Mouse (Mus musculus): ENCODE measurements around the gene Kalrn. TPM values are rescaled to one million over a fixed set of nuclear protein-coding genes. Genes with fewer than 3 reads are reported as not detected.
A peak's percentile ranks its signal among the peaks of the same experiment; 100 is the strongest.

Kalrn gene
- total RNA-seq, 2 experiments from 2014 or later, result 478 to 544 TPM

DNA sequence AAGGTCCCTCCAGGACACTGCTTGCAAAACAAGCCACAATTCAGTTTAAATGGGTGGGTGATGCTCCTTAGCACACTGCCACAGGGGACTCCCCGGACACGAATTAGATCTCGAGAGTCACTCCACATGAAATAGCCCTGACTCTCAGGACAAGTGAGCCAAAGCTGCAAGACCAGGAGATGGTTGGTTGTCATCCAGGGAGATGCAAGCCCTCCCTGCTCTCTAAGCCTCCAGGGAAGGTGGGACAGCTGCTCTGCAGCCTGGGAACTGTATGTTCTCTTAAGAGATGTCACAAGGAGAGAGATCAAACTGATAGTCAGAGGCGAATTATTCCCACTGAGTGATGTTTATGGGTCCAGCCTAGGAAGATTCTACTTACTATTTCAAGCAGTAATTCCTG is 101.9 kb downstream of the Kalrn start:
- intact Hi-C loops (cut with DNase I), result loop anchor here (5.0 kb wide), 1 partner anchor 101 kb away; the partner anchor contains the start of gene Kalrn

DNA sequence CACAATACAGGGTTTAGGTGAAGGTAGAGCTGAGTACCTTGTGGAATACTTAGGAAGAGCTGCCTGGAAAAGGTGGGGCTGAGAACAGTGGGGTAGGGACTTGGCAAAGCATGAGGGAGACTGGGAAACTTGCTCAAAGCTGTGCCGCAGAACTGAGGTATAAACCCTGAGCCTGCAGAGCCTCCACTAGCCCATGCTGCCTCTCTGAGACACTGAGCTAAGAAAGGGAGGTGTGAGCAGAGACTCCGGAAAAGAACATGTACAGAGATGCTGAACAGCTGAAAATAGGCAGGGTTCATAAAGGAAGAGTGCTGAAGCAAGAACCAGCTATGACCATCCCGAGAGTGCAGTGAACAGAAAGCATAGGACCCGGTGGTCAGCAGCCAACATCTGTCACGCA is 103.0 kb downstream of the Kalrn start:
- intact Hi-C loops (cut with DNase I), result loop anchor here (5.0 kb wide), 1 partner anchor 102 kb away; the partner anchor contains the start of gene Kalrn
- DNase-seq (ENCODE audit: low spot score in 2 of 2), result peak in 1 of 2 experiments; percentile 83

More for the DNA sequence above, 101.9 kb downstream of the Kalrn start:
- DNase-seq (ENCODE audit: low spot score in 2 of 2), result no peak

DNA sequence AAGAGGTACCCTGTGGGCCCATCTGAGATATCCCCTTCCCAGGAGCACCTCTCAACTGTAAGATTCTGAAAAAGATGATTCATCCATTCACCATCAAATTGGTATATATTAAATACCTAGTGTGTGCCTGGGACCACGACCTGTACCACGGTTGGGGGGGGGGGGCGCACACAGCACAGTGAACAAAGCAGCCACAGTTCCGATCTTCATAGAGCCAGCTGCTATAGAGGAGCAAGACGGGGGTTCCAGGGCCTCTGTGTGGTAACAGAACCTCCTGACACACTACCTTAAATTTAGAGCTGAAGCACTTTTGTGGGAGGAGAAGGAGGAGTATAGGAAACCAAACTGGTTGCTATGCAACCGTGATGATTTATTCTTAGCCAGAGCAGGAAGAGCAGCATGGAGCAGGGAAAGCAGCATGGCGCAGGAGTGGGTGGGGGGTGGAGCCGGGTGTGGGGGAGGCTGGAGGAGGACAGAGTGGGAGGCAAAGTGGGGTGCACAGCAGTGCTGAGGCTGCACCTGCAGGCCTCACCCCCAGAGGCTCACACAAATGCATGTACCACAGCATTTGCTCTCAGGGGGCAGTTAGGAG is 104.0 kb downstream of the Kalrn start:
- intact Hi-C loops (cut with DNase I), result loop anchor here (1.0 to 5.0 kb wide), 4 partner anchors 21 to 127 kb away; no protein-coding TSS in a partner anchor
- peak; percentile 72 to 95 for DNase-seq (ENCODE audit: low spot score in 2 of 2)

DNA sequence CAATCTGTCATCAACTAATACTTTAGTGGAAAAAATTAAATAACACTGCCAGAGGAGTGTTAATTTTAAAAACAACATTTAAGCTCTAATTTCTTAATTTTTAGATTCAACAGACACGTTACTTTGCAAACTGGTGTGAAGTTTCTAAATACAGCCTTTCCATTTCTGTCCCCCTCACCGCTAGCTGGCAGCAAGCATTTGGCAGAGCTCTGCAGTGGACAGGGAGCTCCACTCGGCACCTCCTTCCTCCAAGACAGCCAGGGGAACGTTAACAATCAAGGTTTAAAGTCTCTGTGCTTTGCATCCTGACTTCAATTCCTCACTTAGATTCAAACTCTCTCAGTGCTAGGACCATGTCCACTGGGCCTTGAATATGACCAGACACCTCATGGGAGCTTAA is 106.7 kb downstream of the Kalrn start:
- intact Hi-C loops (cut with DNase I), result loop anchor here (5.0 kb wide), 1 partner anchor 46 kb away; no protein-coding TSS in a partner anchor
- peak in 1 of 2 experiments; percentile 70 for DNase-seq (ENCODE audit: low spot score in 2 of 2)

DNA sequence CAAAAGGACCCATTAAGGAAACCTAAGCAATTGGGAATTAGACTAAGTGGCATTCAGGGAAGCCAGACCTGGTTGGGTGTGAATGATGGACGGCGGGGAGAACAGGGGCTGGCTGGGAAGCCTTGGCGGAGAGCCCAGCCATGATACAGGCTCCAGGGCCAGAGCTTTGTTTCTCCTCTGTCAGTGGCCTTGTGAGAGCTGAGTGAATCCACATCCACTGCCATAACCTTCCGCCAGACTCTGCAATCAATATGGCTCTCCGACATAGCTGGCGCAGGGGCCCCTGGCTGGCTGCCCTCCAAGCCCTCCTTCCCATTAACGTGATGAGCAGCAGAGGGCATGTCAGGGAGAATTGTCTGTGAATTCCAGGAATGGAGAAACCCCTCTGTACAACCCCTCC is 117.0 kb downstream of the Kalrn start:
- intact Hi-C loops (cut with DNase I), result no loop called here
- DNase-seq (ENCODE audit: low spot score in 2 of 2), result no peak

DNA sequence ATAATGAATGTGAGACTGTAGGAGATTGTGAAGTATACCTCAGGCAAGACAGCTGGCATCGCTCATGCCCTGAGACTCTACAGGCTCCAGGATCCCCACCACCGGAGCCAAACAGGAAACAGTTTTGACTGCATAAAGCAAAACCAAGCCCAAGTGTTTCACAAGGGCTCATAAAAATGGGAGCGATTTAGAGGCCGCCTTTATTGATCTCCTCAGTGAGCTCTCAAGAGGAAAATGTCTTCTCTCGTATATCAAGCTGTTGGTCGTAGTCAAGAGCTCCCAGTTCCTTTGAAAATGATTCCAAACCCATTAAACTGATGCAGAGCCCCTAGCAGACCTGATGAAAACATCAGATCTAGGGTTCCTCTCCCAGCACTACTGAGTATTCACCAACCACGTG is 127.7 kb downstream of the Kalrn start:
- DNase-seq (ENCODE audit: low spot score in 2 of 2), result no peak
- intact Hi-C loops (cut with DNase I), result no loop called here

DNA sequence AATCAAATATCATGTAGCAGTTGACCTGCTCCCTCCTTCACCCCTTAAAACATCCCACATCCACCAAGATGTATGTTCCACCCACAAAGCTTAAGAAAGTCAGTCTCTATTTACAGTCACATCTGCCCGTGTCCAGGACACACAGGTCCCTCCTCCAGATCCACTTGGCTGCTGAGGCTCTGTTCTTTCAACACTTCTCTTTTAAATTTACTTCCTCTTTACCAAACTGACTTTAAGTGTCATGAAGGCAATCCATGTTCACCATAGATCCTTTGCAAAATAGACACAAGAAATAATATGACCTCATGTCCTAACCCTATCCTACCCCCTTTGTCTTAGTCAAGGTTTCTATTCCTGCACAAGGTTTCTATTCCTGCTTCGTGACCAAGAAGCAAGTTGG is 131.6 kb downstream of the Kalrn start:
- no peak for DNase-seq (ENCODE audit: low spot score in 2 of 2)
- intact Hi-C loops (cut with DNase I), result no loop called here

DNA sequence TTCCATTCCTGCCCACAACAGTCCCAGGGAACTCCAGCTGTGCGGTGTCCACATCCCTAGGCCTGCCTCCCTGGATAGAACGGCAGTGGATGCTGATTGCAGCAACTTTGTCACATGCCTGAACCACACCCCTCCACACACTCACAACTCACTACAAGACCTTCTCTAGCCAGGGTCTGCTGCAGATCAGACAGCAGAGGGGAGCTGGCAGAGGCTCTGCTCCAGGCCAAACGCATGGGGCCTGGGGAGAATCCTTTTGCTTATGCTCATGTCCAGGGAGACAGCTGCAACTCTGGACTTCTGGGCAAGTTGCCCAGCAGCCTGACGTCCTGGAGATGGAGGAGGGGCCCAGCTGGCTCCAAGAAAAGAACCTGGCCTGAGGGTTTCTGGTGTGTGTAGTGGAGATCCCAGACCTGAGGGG is 132.3 kb downstream of the Kalrn start:
- intact Hi-C loops (cut with DNase I), result loop anchor here (1.0 kb wide), 1 partner anchor 52 kb away; no protein-coding TSS in a partner anchor

DNA sequence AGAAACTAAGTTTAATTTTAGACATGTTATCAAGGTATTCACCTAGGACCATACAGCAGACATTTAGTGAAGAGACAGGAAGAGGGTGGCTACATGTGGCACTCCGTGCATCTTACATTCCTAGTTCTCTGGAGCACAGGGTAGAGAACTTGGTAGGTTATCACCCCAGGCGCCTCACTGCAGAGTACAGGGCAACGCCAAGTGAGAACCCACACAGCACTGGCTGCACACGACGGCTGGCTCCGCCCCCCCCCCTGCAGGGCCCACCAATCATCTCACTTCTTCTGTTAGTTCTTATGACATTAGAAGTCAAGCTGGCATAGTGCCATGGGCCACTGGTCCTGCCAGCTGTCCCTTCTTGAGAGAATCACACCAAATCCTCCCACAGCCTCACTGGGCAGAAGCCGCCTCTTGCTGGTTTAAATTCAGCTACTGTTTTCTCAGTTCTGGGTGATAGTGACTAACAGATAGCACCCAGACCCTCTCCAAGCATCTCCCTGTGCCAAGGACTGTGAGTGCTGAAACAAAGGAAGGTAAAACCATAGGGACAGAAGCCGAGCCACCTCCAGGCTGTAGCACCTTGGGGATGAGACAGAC is 133.2 kb downstream of the Kalrn start:
- intact Hi-C loops (cut with DNase I), result loop anchor here (1.0 kb wide), 1 partner anchor 51 kb away; no protein-coding TSS in a partner anchor
- DNase-seq (ENCODE audit: low spot score in 2 of 2), result peak; percentile 54 to 91

More for the DNA sequence above, 132.3 kb downstream of the Kalrn start:
- DNase-seq (ENCODE audit: low spot score in 2 of 2), result peak; percentile 50 to 57

DNA sequence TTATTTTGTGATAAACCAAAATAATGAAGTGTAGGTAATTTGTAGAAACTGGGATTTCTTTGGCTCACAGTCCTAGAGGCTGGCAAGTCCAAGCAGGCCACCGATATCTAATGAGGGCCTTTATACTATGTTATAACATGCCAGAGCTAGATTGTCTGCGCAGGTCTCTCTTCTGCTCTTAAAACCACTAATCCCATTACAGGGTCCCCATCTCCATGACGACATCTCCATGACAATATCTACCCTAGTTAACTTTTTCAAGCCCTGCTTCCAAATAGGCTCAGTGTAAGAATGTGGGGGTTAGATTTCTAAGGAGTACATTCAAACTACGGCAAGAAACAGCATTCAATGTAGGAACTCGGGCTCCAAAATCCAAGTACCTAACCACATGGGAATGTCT is 143.2 kb downstream of the Kalrn start:
- DNase-seq (ENCODE audit: low spot score in 2 of 2), result no peak
- intact Hi-C loops (cut with DNase I), result no loop called here

DNA sequence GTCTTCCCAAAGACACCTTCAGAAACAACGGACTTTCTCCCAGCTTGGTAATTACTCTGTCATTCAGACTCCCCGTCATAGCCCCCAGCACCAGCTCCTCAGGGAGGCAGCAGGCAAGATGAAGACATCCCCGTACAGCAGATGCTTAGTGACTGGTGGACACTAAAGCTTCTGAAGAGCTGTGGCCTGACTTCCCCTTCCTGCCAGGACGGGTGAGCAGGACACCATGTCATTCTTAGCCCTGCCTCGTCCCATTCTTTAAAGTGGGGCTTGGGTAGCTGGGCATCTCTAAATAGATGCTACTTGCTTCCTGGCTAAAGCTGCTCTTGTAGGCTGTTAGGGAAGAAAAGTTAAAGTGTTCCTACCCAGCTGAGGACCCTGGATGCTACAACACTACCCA is 145.7 kb downstream of the Kalrn start:
- no peak for DNase-seq (ENCODE audit: low spot score in 2 of 2)
- intact Hi-C loops (cut with DNase I), result no loop called here

DNA sequence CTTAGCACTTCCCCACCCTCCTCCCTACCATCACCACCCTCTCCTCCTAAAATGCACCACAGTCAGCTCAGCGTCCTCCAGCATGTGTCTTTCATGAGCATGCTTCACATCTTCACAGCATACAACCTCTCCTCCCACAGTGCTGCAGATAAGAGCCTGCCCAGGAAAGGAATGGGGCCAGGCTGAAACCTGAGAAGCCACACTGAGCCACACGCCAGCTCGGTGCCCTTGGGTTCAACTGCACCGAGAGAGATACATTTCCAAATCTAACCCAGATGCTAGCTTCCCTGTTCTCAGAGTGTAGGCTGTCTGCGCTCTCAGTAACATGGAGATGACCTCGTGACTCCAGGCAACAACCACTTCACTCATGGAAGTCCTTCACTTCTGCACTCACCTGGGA is 151.9 kb downstream of the Kalrn start:
- peak in 1 of 2 experiments; percentile 40 for DNase-seq (ENCODE audit: low spot score in 2 of 2)
- intact Hi-C loops (cut with DNase I), result no loop called here

DNA sequence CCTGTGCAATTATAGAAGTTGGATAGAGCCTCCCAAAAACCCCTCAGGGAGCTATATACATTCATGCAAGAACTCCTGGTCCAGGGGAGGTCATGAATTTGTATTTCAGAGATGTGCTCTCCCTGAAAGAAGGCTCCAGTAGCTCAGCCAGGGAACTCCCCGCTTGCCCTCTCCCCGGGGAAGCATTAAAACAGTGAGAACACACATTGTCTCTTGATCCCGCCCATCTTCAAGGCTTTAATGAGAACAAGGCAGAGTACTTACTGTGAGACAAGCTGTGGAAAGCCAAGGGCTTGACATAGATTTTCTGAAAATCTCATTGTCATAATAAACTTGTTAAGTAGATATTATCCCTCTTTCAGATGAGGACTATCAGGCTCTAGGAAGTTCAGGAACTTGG is 155.4 kb downstream of the Kalrn start:
- intact Hi-C loops (cut with DNase I), result no loop called here
- no peak for DNase-seq (ENCODE audit: low spot score in 2 of 2)

DNA sequence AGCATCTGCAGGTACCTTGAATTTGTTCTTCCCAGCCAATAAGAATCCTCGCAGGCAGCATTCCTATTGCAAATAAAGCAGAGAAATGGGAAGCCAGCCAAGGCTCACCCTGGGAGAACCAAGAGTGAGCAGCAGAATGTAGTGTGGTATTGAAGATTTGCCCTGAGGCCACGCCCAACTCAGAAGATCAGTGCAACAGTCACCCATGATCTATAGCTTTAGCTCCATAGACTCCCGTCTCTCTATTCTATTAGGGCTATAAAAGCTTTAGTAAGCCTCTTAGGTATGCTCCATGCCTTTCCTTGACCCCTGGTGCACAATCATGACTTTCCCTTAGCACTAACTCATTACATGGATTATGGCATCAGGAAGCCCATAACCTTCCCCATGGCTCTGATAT is 155.9 kb downstream of the Kalrn start:
- DNase-seq (ENCODE audit: low spot score in 2 of 2), result no peak
- intact Hi-C loops (cut with DNase I), result no loop called here

DNA sequence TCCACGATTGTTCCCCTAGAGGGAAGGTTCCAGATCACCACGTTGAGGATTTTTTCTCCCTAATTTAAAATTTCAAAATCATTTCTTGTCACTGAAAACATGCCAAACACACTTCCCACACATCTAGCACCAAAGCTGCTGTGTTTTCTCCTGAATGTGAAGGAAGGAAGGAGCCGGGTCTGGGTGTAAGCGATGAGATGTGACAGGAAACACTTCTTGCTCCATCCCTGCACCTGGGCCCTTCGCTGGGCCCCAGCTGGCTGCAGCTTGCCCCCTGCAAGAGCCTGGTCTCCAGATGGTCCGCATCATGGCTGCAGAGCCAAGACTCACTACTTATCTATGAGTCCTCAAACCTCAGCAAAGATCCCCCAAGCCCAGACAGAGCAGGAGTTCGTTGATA is 158.8 kb downstream of the Kalrn start:
- DNase-seq (ENCODE audit: low spot score in 2 of 2), result peak; percentile 60 to 87
- intact Hi-C loops (cut with DNase I), result no loop called here

DNA sequence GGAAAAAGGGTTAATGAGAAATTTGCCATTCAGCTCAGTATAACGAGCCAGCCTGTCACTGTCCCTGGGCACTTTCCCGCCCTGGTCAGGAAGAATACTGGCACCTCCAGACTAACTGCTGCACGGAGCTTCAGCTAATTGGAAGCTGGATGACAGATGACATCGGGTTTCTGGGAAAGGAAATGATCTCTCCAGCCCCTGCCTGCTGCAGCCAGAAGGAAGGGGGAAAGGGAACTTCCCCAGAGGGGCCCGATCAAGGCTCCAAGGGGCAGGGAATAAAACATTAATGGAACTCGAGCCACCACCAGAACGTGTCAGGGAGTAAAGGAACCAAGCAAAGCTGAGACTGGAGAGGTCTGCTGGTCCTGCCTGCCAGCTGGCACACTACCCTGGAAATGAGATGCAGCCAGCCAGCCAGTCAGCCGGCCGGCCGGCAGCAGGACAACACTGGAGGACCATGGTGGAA is 159.4 kb downstream of the Kalrn start:
- intact Hi-C loops (cut with DNase I), result no loop called here
- peak in 1 of 2 experiments; percentile 61 for DNase-seq (ENCODE audit: low spot score in 2 of 2)

DNA sequence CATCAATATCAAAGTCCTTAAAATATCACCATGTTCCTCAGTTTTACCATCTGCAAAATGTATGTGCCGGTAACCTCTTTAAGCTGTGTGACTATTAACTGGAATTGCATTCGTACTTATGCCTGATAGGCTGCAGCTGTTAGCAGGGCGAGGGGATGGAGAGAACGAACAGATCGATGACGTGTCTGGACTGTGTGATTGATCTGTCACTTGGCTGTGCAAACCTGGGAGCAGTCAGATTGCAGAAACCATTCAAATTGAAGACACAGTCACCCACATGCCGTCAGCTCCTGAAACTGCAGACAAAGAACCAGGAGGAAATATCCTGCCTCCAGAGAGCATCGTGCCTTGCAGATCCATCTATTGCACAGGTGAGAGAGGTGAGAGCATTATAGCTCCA is 166.3 kb downstream of the Kalrn start:
- intact Hi-C loops (cut with DNase I), result no loop called here
- no peak for DNase-seq (ENCODE audit: low spot score in 2 of 2)

DNA sequence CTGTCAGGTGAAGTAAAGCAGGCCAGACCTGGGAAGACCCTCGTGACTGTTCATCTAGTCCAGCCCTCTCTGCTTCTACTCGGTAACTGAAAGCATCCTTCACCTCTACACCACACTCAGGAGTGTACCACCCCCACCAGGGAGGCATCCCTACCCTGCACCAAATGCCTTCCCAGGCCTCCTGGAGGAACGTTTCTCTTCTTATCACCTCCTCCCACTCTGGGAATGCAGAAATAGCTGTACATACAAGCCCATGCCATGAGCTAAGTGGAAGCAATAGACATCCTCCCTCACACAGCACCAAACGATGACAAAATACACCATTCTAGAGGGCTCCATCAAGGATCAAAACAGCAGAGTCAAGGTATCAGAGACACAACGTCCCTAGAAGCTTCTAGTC is 168.2 kb downstream of the Kalrn start:
- peak in 1 of 2 experiments; percentile 89 for DNase-seq (ENCODE audit: low spot score in 2 of 2)
- intact Hi-C loops (cut with DNase I), result no loop called here

DNA sequence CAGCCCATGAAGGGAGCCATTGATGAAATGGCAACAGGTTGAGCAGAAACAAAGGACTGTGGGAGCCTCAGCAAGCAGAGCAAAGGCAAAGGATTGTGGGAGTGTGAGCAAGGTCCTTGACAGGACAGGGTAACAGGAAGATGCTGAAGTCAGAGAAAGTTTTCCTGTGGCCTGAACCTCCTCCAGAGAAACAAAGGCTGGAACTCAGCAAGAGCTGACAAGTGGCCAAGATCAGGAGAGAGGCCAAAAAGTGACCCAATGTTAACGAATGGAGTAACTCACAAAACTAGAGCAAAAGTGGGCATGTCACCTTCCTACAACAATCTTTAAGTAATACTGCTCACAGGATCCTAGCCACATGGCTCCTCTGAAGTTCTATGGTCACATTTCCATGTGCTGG is 172.1 kb downstream of the Kalrn start:
- intact Hi-C loops (cut with DNase I), result no loop called here
- DNase-seq (ENCODE audit: low spot score in 2 of 2), result no peak

DNA sequence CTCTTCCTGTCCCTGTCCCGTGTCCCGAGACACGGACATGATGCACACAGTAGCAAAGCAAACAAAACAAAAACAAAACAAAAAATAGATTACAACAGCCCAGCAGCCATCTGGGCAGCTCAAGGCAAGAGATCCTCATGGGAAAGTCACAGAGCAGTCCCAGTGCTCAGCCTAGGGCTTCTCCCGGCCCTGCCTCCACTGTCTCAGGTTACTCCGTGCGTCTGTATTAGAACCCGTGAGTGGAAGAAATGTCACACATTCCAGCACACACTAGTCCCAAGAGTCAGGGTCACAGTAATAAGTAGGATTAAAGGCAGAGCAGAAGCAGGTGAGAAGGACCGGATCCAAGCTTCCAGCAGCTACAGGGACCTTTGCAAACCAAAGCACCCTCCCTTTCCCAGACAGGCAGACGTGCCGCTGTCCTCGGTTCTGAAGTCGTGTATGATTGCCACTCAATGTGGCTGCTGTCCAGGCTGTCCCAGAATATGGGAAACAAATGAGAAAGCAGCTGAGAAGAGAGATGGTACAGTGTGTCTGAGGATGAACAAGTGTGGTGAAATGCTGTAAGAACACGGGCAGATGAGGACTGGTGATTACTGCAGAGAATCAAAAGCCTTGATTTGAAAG is 173.1 kb downstream of the Kalrn start:
- intact Hi-C loops (cut with DNase I), result no loop called here
- peak in 1 of 2 experiments; percentile 34 for DNase-seq (ENCODE audit: low spot score in 2 of 2)
